Mouse (Mus musculus) B cell, adult 2 months (primary cell): Measurements from ENCODE around the gene S1pr5.
"Not testable (repeated sequence)": the region's sequence is repeated elsewhere in the genome, so short reads cannot be mapped to it uniquely, and the experiment has no call there.

Source experiments
- DNase-seq, 2 experiments: peaks; one replicate each; pipeline ENCODE4 v3.0.0; 2022

Gene S1pr5

DNA sequence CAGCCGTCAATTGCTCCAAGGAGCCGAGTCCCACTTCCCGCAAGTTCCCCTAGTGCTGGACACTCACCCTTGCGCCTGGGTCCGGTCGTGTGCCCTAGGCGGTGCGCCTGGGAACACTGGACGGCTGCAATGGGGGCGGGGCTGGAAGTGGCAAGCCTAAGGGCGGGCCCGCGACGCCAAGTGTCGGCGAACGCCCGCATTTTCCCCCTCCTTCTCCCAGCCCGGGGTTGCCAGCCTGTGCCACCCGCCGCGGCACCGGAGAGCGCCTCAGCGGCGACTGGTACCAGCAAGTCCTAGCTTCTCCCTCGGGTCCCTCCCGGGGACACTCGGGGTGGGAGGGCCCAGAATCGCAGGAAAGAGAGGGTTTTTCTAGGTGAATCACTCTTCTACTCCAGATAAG is at the start of gene S1pr5:
Gene S1pr5, minus strand, starts transcription at position 118 of the 400 bp plus-strand sequence.
- DNase-seq = no peak

DNA sequence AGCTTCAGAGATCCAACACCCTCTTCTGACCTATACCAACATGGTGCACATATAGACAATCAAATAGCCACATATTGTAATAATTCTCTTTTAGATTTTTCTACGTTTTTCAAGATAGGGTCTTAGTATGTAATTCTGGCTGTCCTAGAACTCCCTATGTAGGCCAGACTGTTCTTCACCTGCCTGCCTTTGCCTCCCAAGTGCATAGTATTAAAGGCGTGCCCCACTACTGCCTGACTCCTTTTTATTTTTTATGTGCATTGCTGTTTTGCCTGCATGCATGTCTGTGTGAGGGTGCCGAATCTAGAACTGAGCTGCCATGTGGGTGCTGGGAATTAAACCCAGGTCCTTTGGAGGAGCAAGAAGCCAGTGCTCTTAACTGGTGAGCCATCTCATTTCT is 44.0 kb upstream of the S1pr5 start:
- DNase-seq = no peak

DNA sequence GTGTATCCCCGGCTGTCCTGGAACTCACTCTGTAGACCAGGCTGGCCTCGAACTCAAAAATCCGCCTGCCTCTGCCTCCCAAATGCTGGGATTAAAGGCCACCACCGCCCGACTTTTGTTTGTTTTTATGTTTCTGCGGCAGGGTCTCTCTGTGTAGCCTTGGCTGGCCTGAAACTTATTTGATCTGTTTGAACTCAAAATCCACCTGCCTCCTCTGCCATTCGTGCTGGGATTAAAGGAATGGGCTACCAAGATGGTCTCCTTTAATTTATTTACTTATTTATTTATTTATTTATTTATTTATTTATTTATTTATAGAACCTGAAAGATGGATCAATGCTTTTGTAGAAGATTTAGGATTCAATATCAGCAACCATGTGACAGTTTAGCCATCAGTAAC is 43.6 kb upstream of the S1pr5 start:
- DNase-seq = not testable (repeated sequence)

DNA sequence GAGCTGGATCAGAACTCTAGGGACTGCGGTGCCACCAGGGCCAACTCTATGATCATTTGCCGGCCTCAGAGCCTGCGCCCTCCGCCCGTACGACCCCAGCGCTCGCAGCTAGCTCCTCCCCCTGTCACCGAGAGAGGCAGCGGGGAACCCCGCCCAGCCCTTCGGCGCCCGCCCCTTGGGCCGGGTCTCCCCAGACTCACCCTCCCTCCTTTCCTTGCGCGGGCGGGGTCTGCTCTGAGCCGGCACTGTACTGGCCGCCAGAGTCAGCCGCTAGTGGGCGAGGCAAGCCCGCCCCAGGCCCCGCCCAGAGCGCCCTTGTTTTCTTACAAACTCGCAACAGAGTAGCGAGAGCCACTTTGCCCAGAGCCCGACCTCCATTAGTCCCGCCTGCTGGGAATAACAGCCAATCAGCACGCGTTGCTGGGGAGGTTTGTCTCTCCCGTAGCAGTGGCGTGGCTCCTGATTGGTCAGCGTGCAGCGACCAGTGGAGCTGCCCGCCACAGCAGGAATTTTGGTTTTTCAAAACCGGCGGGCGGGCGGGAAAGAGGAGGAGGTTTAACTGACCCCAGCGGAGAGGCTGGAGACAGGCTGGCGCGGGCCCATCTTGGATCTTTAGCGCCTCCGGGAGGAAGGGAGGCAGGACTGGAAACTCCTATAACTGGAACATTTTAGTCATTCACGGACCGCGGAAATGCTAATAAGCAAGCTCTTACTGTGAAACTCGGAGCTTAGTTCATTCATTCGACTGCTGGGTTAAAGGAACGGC is 43.0 kb upstream of the S1pr5 start, which contains the start of gene Cdkn2d:
Gene Cdkn2d, minus strand, starts transcription at position 386 of the 766 bp plus-strand sequence.
- DNase-seq = peak; percentile 99 to 100

DNA sequence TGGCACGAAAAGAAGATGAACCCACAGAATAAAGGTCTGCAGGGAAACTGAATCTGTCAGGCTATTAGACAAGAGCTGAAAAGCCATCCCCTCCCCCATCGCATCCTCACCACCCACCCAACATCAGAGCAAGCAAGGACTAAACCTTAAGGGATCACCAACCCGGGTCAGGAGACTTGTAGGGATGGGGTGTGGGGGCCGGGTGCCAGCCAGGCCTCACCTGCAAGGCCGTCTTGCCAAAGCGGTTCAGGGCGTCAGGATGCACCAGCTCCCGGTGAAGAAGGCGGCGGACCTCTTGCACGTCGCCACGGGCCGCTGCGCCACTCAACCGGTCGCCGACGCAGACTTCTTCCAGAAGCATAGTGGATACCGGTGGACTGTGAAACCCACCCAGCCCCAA is 42.3 kb upstream of the S1pr5 start:
- peak in 1 of 2 experiments; percentile 52 for DNase-seq

DNA sequence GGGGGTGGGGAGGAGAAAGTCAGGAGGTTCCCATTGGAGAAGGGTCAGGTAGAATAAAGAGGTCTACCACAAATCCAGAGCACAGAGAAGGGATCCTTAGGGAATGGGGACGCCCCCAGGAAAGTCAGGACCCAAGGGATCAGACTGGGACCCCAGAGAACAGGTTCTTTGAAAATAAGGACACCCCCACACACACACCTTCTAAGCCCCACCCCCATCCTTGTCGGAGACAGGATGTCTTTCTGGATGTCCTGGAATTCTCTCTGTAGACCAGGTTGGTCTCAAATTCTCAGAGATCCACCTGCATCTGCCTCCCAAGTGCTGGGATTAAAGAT is 41.1 kb upstream of the S1pr5 start:
- DNase-seq = no peak

DNA sequence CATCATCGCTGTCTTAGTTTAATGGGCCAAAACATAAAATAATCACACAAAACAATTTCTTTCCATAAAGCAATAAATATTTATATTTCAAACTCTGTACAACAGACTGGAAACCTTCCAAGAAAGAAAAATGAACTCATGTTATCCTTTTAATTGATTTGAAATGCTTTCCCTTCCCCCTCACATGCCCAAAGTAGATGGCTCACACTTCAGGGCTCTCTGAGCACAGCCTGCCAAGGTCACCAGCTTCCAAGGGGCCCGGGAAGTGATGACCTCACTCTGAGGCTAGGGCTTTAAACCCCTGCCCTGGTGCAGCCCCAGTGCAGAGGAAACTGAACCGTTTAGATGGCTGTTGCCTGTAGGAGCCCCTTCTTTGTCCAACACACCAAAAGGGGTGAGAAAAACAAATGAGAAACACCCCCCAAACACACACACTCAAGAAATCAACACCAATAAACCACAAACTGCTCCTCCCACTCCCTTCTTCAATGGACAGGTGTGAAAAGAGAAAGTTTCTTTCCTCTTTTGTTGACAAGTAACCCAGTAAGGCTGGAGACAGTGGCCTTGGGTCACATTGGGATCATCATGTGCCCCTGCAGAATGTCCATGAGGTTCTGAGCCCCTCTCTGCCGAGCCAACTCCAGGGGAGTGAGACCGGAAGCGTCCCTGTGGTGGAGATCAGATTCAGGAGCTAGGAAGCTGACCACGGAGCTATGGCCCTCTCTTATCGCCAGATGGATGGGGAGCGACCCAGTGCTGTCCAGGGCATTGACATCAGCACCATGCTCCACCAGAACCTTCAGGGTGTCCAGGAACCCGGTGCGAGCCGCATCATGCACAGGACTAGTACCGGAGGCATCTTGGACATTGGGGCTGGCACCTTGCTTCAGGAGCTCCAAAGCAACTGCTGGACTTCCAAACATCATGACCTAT is 40.4 kb upstream of the S1pr5 start:
- DNase-seq = peak; percentile 55 to 61

DNA sequence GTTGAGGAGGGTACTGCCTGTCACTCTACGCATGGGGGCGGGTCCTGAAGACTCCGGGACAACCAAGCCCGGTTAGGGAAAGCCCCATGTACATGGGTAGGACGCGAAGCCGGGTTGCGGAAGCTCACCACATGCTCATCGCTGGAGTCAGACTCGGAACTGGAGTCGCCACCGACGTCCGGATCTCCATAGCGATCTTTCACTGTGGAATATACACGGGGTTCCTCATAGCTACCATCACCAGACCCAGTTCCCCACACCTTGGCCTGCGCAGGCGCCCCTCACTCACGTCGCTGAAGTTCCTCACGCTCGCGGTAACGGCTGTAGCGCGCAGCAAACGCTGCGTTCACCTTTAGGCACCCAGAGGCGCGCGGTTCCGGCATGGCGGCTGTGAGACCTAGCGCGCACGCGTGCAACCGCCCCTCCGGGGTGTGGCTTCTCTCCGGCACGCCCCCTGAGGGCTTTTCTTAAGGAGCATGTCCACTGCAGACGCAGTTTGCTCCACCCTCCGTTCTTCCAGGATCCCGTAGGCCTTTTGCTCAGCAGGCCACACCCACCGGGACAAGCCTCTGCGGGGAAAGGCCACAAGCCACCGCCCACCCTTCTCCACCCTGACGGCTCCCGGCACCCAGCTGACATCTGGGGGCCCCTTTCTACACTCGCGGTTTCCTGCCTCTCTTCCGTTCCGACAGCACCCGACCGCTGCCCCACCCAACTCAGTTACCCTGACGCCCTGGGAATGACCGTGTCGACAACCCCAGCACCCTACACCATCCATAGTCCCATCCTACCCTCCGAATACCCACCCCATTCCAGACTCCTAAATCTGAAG is 39.5 kb upstream of the S1pr5 start, which contains the start of gene Kri1:
Gene Kri1, minus strand, starts transcription at position 399 of the 832 bp plus-strand sequence.
- DNase-seq = peak; percentile 96 to 97

DNA sequence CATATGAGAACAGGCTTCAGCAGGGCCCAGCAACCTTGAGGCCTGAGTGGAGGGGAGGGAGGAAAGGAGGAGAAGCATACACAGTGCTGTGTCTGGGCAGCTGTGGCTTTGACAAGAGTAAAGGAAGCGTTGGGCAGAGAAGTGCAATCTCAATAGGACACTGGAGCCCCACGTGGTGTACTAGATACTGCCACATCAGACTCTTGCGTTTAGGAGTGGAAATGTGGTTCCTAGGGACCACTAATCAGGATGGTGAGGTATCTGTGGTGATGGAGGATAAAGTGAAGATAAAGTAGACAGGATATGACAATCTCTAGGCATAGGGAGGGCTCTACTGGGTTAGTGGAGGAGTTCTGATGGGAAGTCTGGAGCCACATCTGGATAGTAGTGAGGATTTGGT is 38.5 kb upstream of the S1pr5 start:
- no peak for DNase-seq

DNA sequence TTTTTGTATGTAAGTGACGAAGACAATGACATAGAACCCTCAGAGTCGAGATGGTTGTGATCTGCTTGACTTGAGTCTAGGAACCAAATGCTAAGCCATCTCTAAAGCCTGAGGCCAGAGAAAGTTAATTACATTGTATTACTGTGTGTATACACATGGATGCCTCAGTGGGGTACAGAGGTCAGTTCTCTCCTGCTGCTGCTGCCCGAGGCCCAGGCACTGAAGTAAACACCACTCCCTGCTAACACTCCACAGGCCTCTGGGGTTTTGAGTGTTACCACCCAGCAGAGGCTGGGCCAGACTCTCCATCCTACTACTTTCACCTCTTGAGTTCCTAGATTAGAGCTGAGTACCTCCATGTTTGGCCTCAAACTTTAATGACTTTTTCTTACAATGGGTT is 35.8 kb upstream of the S1pr5 start:
- DNase-seq = no peak

DNA sequence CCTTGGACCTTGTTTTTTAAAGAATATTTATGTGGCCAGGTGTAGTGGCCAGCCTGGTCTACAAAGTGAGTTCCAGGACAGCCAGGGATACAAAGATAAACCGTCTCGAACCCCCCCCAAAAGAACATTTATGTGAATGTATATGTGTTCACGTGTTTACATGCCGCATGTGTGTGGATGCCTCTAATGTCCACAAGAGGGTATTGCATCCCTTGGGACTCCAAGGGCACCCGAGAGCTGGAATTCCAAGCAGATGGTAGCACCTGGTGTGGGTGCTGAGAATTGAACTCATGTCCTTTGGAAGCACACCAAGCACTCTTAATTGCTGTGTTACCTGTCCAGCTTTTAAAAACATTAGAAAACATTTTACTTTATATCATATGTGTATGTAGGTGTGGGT is 35.3 kb upstream of the S1pr5 start:
- DNase-seq = no peak

DNA sequence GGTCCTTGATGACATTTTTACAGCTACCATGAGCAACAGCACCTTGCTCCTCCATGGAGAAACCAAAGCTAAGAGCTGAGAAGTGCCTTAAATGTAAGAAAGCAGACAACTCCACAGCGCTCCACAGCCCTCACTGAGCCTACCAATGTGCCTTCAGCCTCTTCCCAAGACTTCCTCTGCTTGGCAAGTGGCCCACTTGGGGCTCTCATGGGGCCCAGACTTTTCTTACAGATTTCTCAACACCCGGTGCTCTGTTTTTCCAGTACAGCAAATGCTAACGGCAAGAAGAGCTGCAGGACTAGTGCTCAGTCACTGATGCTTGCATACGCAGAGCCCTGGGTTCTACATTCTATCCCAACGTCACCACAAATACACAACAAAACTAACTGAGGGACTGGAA is 29.5 kb upstream of the S1pr5 start:
- no peak for DNase-seq

DNA sequence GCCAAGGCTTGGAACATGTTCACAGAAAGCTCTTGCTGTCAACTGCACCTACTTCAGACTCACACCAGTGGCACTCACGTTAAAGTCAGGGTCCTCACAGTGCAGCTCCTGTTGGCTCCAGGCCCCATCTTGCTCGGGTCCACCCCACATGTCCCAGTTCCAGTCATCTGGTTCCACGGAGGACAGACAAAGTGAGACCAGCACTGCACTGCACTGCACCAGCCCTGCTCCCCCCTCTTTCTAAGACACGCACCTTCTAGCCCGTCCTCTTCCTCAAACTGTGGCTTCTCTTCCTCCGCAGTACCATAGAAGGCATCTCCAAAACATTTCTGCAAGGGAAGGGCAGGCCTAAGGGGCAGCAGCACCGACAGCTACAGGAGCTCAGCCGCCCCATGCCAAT is 28.1 kb upstream of the S1pr5 start:
- no peak for DNase-seq

DNA sequence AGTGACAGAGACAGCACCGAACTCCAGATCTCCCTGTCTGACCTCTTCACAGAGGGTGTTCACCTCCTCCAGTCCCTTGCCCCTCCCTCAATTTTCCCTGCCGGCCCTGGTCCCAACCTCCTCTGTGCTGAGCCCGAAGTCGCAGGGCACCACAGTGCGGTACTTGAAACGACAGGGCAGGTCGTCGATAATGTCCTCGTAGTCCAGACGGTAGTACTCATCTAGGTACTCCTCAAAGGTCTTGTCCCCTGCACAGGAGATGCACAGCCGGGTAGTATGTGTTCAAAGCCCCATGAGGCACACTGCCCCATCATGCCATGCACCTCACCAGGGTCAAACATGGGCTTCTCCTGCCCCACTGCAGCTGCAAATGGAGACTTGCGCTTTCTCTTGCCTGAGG is 27.5 kb upstream of the S1pr5 start:
- DNase-seq = no peak

DNA sequence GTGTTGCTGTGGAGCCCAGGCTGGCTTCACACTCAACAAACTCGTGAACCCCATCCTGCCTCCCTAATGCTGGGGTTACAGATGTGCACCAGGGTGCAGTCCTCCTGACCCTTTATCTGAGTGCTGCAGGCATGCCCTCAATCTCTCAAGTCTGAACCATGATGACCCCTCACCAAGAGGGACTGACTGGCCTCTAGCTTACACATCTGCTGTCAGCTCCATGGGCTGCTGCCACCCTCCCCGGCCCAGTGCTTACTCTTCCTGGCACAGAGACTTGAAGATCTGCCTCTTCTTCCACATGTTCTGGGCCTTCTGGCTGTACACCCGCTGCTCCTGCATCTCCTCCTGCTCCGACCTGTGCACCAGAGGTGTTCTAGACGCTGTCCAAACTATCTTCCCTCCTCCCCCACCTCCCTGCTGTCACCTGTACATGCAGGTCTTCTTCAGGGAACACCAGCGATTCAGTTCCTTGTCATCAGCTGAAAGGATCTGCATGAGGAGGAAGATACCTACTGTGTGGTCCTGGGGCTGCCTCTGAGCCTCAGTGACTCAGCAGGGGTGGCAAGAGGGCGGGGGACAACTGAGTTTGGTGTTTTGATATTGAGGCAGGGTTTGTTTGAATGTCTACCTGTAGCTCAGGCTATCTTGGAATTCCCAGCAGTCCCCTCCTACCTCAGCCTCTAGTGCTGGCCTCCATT is 26.9 kb upstream of the S1pr5 start:
- DNase-seq = no peak

DNA sequence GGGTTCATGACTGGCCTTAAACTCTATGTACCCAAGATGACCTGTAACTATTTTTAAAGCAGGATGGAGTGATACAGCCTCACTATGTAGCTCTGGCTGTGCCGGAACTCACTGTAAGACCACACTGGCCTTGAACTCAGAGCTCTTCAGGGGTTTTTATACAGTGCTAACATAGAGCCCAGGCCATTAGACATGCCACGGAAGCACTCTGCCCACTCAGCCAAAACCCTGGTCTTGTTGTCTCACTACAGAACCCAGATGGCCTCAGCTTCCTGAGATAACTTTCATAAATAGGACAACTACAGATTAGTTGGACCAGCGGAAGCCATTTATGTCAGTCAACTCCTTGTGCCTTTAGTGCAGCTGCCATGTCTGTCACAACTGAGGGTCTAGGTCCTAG is 26.1 kb upstream of the S1pr5 start:
- no peak for DNase-seq

DNA sequence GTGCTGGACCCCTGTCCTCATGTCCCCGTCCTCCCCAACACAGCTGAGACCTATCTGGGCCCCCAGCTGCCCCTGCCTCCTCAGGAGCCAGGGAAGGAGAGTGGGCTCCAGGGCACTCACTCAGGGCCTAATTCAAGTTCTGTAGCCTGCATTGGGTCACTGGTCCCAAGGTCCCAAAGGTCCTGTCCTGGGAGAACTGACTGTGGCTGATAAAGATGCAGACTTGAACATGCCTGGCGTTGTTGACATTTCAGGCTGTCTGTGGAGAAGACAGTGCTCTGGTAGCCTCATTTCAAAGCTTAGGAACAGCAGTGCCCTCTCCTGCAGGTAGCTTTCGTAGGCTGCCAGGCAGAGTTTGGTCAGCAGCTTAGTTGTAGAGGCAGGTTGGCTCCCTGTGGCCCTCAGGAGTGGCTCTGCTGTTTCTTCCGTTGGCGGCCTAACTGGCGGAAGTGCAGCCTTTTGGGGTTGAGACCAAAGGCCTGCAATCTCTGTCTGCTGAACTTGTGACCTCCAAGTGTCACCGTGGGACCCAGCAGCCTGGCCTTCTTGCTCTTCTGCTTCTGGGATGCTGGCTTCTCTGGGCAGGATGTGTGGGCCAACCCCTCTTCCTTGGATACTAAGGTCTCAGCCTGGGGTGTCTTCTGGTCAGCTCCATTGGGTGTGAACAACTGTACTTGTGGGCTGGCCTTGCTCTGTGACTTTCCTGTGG is 25.4 kb upstream of the S1pr5 start:
- DNase-seq = no peak

DNA sequence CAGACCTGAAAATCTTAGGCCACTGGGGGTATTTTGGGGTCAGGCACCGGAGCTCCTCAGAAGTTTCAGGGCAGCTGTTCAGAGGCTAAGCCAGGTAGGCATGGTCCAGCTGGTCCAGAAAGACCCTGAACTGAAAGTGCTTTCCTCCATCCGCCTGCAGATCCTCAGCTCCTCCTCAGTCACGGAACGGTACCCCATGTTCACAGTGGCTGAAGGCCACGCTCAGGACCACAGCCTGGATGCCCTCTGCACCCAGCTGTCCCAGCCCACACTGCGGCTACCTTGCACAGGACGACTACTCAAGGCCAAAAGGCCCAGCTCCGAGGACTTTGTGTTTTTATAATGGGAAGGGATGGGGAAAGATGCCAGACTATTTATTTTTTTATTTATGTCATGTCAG is 24.9 kb upstream of the S1pr5 start:
- no peak for DNase-seq

DNA sequence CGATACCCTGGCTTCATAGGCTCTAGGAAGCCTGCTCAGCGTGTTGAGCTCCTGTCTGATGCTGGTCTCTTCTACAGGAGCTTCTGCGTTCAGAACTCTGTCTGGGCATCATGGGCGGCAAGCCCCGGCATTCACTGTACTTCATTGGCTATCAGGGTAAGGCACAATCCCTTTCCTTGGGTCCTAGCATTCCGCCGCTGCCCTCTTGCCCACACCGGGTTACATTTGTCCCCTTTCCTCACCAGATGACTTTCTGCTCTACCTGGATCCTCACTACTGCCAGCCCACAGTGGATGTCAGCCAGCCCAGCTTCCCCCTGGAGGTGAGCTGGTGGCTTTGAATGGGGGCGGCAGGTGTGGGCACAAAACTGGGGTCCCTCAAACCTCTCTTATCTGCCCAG is 24.1 kb upstream of the S1pr5 start:
- no peak for DNase-seq

DNA sequence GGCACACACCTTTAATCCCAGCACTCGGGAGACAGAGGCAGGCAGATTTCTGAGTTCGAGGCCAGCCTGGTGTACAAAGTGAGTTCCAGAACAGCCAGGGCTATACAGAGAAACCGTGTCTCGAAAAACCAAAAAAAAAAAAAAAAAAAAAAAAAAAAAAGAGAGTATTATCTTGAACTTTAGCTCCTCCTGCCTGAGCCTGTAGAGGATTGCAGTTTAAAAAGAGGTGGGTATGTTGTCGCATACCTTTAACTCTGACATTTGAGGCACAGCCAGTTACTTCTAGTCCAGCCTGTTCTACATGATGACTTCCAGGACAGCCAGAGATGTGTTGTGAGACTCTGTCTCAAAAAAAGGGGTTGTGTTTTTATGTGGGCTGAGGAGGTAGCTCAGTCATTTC is 21.3 kb upstream of the S1pr5 start:
- DNase-seq = not testable (repeated sequence)

DNA sequence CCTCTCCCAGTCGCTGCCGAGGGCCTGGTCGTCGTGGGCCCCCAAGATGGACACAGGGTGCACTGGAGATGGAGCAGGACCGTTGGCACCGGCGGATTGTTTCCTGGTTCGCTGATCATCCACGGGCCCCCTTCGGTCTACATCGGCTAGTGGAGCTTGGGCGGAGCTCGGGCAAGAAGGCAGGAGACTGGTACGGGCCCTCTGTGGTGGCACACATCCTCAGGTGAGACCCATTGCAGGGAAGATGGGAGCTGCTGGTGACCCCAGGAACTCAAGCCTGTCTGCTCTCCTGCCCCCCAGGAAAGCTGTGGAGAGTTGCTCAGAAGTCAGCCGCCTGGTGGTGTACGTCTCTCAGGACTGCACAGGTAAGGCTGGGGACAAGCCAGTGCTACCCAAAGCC is 20.1 kb upstream of the S1pr5 start:
- no peak for DNase-seq

DNA sequence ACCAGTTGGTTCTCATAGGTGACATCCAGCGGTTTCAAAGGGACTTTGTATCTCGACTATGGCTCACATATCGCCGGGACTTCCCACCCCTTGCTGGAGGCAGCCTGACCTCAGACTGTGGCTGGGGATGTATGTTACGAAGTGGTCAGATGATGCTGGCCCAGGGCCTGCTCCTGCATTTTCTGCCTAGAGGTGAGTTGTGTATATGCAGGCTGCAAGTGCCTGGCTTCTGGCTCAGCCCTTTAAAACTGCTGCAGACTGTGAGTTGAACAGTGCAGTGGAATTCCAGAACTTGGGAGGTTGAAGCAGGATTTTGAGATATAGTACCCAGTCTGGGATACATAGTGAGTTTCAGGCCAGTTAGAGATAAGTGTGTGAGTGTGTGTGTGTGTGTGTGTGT is 18.6 kb upstream of the S1pr5 start:
- no peak for DNase-seq
